Mouse (Mus musculus): Measurements from ENCODE around the gene Cdc42ep4. TPM values are rescaled to one million over a fixed set of nuclear protein-coding genes. Genes with fewer than 3 reads are reported as not detected.

The Cdc42ep4 gene
- polyA plus RNA-seq, 1 experiment: 75.3 TPM

DNA sequence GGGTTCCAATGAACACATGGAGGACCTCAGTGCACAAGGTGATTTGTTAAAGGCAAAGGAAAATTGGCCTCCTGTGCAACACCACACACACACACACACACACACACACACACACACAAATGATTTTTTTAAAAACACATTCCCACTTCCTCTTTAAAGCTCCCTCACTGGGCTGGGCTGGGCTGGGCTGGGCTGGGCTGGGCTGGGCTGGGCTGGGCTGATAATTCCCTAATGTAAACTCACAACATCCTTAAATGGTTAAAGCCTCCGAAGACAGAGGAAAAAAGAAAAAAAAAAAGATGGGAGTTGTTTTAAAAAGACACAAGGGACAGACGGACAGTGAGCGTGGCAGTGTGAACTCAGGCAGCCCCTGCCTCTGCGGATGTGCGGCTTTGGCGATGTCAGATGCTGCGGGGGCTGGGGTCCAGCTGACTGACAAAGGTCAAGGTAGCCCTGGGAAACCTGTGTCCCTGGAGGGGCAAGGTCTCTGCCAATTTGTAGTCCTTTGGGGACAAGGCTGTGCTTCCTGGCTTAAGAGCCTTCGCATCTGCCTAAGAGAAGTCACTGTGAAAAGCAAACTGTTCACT, 26.3 kb upstream of the Cdc42ep4 start:
- no peak for DNase-seq (ENCODE audit: low read depth)

DNA sequence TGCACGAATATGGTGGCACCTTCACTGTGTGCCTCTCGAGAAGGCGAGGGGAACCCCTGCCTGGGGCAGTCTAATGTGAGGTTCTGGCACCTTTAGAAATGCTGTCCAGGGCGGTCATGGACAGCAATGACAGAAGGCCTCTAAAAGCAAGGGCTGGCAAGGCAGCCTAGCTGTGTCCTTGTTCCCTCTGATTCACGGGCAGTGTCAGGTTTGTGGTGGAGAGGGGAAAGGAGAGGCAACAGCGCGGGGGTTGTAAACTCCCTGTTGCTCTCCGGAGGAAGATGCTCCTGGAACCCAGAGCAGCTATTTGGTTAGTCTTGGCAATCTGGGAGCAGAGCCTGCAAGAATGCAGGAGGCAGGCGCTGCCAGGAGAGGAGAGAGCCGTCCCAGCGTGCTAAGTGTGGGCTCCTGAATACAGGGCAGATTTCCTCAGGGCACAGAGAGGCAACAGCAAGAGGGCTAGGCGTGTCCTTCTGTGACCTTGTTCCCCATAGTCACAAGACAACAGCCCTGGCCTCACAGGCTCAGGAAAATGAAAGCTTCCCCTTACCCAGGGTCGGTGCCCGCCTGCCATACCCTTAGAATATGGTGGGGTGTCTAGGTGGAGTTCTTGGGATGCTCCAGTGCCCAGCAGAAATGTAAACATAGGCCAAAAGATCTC, 25.3 kb upstream of the Cdc42ep4 start:
- no peak for DNase-seq (ENCODE audit: low read depth)

DNA sequence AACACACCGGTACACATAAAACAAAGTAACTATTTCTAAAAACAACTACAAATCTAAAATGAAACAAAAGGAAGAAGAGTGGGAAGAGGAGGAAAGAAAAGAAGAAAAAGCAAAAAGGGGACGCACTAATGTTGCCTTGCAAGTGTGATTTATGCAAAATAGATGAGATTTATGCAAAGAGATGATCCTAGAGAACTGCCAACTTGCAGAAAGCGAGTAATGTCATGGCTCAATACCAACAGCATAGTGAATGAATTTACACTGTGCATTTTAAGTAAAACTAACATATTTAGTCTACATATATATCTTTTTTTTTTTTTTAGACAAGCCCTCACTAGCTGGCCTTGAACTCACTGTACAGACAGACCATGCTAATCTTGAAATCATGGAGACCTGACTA, 23.1 kb upstream of the Cdc42ep4 start:
- DNase-seq (ENCODE audit: low read depth): no peak

DNA sequence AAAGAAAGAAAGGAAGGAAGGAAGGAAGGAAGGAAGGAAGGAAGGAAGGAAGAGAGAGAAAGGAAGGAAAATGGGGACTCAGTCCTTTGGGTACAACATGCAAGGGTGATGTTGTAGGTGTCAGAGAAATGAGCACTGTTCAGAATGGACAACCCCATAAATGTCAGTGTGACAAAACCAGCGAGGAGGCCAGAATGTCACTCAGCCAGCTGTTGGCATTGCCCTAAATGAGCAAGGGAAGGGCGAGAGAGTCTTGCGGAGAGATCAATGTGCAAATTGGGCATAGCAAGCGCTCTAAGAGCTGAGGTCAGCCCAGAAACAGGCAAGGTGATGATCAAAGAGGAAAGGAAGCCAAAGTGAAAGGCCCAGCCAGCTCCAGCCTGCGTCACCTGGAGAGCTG, 21.5 kb upstream of the Cdc42ep4 start:
- no peak for DNase-seq (ENCODE audit: low read depth)

DNA sequence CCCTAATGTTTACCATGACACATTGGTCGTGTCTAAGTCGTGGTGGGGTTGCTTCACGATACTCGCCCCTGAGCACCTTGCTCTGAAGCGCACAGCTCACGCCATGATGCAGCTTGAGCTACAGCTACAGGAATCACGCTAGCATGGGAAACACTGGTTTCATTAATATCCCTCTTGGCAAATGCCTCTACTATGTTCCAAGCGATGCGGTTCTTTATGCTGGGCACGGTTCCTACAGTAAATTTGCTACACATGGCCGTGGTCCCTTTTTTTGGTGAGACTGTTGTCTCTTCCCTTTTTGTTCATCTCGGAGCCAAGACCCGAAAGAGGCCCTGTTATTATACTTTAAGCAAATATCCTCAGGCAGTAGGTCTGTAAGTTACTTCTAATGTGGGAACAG, 19.5 kb upstream of the Cdc42ep4 start:
- DNase-seq (ENCODE audit: low read depth): no peak

DNA sequence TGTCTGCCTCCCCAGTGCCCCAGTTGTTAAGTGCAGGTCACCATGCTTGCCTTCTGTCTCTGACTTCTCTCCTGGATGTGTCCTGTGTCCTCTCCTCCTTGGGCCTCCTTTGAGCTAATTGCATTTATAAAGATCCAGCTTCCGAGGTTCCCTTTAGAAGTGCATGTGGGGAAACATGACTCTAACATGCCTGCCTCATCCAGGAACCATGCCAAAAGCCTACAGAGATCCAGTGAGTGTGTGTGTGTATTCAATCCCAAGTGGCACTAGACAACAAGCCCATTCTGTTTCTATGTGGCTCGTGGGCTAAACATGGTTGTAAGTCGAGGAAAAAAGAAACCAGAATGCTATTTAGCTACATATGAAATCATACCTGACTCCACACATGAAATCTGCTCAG, 16.7 kb upstream of the Cdc42ep4 start:
- no peak for DNase-seq (ENCODE audit: low read depth)

DNA sequence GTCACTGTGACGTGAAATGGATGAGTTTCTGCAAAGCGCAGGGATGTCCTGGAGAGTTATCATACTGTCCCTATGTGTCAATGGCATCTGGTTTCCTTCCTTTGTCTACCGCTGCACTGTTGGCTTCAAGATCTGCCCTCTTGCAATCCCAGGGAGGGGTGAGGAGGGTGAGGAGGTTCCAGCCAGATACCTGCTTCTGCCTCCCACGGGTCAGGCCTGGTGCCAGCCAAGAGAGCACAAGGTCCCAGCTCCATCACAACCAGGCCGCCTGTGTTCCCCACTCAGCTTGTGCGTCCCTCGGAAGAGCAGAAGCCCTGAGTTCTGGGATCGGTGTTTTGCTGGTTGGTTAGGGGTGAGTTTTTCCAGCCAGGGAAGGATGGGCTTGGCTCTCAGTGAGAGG, 15.6 kb upstream of the Cdc42ep4 start:
- no peak for DNase-seq (ENCODE audit: low read depth)

DNA sequence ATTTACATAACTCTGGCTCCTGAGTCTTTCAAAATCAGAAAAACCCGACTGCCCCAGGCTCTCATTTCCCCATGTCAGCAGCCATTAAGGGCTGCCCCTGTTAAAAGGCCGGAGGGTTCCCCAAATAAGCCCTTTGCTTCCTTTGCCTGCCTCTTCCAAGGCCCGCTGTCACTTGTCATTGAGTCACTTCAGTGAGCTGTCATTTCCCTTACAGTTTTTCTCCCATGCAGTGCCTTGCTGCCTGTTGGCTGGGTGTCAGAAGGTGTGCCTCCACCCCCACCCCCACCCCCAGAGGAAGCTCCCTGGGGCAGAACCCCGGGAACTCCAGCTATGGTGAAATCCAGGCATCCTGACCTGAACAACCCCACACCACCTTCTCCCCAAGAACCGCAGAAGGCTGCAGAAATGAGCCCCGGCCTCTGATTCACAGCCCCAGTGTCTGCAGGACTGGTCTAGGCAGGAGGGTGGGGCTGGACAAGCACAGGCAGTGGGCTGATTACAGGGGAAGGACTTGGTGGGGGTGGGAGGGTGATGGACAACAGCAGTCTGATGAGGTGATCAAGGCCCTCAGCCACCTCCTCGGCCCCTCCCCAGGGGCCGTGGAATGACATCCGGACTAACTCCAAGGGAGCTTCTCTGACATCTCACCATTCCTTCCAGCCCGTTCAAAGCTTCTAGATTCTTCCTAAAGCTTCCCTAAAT, 14.8 kb upstream of the Cdc42ep4 start:
- no peak for DNase-seq (ENCODE audit: low read depth)

DNA sequence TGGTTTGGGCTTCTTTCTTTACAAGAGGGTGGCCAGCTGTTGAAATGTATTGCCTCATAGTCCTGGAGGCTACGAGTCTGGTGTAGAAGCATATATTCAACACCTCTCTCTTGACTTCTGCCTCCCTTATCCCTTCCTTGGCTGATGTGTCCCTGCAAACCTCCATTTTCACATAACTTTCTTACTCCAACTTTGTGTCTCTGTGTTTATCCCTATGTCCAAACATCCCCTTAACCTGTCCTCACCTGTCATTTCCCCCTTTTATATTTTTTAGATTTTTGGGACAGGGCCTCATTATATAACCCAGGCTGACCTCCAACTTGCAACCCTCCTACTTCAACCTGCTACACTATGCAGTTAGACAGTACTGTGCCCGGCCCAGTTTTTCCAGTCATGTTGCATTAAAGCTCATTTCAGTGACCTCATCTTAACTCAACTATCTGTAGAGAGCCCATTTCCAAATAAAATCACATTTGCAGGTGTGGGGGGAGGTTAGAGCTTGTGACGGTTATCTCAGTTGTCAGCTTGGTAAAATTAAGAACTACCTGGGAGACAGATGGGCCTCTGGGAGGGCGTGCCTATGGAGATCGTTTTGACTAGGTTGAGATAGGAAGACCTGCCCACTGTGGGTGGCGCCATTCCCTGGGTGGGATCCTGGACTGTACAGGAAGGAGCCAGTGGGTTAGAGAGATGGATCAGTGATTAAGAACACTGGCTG, 12.6 kb upstream of the Cdc42ep4 start:
- no peak for DNase-seq (ENCODE audit: low read depth)

DNA sequence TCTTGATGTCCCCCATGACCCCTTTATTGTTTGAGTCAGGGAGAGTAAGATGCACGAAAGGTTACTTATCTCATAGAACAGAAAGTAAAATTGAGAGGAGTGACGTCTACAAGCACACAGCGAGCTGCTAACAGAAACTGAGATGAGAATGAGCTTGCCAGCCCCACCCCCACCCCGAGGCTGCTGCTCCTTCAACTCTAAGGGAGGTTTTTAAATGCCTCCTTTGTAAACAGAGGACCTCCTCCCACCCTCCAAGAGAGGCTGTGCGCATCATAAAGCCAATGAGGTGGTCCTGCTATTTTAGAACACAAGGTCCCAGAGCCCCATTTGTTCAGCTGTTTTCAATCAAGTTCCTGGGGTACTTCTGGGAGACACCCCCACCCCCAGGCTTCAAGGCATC, 11.8 kb upstream of the Cdc42ep4 start:
- DNase-seq (ENCODE audit: low read depth): no peak

DNA sequence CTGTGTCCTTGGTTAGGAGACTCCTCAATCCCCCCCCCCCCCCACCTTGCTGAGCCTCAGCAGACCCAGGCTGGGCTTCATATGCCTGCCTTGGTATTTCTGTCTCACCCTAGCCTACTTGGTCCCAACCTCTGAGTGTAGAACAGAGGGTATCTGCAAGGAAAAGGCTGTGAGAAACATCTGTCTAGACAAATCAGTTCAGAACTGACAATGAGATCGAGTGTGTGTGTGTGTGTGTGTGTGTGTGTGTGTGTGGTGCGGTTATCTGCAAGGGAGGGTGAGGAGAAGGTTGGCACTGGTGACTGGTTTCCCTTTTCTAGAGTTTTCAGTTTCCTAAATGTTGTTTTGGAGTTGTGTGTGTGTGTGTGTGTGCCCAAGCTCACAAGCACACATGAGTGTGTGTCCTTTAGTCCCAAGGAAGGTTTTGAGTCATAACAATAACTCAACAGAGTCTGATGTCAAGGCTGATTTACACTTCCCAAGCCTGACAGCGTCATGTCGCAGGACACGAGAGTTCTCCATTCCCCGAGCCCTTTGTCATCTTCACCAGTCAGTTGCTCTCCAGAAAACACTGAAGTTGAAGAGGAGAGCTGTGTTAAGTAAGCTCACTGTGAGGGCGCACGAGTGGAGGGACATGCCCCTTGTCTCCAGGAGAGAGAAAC, 10.6 kb upstream of the Cdc42ep4 start:
- DNase-seq (ENCODE audit: low read depth): no peak

DNA sequence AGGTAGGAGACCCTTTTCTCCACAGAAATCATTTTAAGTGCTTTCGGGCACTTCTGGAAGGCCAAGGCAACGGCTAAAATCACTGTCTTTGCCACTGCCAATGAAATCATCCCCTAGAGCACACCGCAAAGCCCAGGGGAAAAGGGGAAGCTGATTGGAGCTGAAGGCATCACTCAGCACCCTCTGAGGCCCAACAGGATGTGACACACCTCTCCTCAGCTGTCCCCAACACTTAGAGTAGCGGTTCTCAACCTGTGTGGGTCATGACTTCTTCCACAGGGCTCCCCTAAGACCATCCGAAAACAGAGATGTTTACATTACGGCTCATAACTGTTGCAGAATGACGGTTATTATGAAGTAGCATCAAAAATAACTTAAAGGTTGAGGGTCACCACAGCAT, 10.0 kb upstream of the Cdc42ep4 start:
- DNase-seq (ENCODE audit: low read depth): no peak

DNA sequence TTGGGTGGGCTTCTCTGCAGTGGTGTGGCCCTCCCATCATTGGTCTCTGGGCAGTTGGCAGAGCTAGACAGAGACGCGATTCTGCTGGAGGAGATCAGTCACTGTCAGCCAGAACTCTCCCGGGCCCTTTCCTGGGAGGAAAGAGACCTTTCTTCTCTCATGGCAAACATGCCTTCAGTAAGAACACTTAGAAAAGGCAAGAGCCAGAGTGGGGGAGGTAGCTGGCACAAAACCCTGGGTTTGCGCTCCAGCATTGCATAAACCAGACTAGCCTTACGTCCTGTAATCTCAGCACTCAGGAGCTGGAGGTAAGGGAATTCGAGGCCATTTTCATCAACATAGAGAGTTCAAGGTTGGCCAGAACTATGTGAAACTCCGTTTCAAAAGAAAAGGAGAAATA, 8.8 kb upstream of the Cdc42ep4 start:
- DNase-seq (ENCODE audit: low read depth): no peak

DNA sequence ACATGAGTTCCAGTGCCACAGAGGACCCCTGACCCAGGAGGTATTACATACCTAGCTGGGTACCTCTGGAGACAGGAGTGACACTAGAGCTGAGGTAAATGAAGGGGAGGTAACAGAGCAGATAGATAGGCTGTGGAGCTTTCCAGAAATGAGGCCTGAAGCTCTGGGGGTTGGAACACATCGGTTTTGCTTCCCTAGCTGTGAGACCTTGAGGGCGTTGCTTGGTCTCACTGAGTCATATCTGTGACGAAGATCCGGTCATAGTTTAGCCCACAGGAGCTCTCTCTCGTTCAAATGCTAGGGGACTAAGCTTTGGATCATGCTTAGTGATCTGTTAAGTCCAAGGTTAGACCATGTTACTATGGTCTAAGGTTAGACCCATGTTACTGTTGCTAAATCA, 7.2 kb upstream of the Cdc42ep4 start:
- DNase-seq (ENCODE audit: low read depth): no peak

DNA sequence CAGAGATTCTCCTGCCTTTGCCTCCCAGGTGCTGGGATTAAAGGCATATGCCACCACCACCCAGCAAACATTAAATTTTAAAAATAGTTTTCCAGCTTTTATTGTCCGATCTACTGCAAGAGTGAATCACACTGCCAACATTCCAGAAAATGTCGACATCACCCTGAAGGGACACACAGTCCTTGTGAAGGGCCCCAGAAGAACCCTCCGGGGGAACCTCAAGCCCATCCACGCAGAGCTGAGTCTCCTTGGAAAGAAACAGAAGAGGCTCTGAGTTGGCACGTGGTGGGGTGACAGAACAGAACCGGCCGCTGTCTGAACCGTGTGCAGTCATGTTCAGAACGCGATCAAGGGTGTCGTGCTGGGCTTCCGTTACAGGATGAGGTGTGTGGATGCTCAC, 4.9 kb upstream of the Cdc42ep4 start:
- no peak for DNase-seq (ENCODE audit: low read depth)

DNA sequence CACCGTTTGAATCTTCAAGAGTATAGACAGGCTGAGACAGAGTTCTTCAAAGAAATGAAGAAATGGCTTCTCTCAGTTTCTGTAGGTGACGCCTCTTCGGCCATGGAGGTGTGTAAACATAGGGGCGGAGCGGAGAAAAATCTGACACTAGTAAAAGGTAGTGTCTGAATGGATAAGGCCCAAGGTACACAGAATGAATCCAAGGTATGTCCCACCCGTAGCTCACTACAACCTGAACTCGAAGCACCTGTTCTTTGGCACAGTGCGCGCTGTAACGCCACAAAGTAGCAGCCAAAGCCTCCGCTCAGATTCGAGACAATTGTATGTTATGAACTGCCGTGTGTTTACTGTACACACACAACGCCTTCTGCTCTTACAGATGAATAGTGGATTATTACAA, 4.2 kb upstream of the Cdc42ep4 start:
- DNase-seq (ENCODE audit: low read depth): no peak

DNA sequence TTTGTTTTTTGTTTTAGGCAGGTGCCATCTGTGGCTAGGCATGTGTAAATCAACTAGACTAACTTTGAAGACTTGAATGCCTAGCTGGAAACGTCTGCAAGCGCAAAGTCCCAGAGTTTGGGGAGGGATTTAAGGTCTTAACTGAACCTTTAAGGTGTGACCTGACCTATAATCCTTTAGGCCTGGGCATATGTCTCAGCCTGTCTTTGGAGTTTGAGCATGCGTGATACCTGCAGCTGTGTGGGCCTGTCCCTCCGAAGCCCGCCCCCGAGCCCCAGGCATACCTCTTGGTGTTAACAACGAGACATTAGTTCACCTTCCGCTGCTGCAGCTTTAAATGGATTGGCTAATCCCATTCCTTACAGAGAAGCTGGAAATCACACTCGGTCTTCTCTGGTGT, 3.2 kb upstream of the Cdc42ep4 start:
- peak; percentile 98 for DNase-seq (ENCODE audit: low read depth)

DNA sequence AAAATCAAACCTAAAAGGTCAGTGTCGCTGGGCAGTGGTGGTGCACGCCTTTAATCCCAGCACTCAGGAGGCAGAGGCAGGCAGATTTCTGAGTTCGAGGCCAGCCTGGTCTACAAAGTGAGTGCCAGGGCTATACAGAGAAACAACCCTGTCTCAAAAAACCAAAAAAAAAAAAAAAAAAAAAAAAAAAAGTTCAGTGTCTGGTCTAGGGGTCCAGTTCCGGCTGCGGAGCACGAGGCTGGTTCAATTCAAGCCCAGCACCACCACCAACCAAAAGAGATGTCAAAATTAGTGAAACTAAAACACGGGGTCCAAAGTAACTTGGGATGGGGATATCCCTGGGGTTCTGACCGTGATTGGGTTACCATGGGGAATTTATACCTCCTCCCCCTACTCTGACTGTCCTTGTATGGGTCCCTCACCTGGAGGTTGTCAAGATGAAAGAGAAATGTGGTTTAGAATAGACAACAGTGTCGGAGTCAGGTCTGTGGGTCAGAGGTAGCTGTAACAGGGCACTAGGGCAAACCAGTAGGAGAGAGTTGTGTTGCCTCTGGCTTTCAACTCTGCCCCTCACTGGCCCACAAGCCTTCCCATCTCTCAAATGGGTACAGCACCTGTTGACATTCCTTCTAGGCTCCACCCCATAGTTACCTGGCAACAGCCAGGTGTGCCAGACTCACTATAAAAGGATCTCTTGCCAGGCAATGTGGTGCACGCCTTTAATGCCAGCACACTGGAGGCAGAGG, 1.2 kb upstream of the Cdc42ep4 start:
- DNase-seq (ENCODE audit: low read depth): no peak

DNA sequence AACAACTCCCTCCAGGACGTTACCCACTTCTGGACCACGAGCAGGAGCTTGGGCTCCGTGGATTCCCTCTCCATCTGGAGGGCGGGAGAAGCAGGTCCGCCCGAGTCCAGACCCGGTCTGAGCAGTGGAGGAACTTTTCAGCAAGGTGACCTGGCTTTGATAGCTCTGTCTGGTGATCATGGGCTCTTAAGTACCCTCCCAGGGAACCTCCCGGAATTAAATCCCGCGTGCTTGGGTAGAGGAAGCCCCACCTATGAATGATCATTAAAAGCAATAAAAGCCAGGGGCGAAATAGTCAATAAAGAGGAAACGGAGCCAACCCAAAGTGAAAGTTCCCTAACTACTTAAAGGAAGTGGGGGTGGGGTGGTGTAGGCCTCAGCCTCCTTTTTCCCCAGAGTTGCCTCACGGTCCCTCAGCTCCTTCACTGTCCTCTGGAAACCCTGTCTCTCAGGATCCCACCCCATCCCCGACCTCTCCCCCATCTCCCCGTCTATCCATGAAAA, 529 bp upstream of the Cdc42ep4 start:
- DNase-seq (ENCODE audit: low read depth): no peak

DNA sequence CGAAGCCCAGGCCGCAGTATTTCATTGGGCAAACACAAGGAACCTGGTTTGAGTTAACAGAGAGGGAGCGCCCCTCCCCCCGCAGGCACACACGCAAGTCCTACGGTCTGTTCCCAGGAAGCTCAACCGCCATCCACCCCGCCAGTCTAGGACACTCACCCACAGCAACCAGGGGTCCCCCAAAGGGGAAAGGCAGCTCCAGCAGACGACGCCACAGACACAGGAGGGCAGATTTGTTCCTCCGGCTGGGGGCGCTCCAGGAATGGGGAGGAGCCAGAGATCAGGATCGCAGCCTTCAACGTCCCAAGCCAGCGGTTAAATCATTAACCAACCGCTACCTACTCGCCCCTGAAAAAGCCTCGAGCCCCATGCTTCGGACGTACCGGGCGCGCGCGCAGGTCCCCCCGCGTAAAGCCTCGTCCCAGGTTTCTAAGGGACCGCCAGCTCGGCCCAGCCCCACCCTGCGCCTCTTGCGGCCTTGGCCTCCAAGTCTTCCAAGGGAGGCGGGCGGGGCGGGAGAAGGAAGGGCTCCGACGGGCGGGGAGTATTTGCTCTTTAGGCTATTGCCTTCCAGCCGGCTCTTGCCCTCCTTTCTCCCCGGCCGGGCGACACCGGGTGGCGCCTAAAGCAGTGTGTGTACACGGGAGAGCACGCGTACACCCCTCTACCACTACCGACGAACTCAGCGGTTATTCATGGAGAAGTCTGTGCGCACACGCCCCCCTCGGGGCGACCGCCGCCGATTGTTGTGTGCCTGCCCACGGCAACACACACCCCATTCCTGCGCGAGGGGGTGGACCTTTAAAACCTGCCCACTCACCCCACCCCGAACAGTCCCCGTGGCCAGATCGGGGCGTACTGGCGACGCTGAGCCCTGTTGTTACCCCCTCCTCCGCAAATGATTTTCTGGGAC, 854 bp downstream of the Cdc42ep4 start:
- DNase-seq (ENCODE audit: low read depth): no peak
